Mouse (Mus musculus) heart, postnatal 0 days (tissue): ENCODE results near the gene Pan2. TPM values are rescaled to one million over a fixed set of nuclear protein-coding genes. Genes with fewer than 3 reads are reported as not detected.

Experiments used
- ATAC-seq: fragments of 200-750 bp; cut with Nextera tagmentation; 2 replicates; pipeline ENCODE4 v1.8.0; 2017; ENCODE audit warnings: low read depth, moderate number of reproducible peaks, moderate library complexity; ENCODE audit not compliant: insufficient read depth
- DNase-seq: peaks from one replicate; pipeline ENCODE4 v3.0.0-alpha.2; 2016; ENCODE audit warnings: low spot score
- H3K27ac ChIP-seq: fragments of 300-500 bp; sonication (generic); 2 replicates; pipeline ENCODE4 v1.5.1; 2014; ENCODE audit warnings: low read depth, mild to moderate bottlenecking
- H3K27me3 ChIP-seq: fragments of 300-500 bp; sonication (generic); 2 replicates; pipeline ENCODE4 v1.6.1; 2014; ENCODE audit warnings: low read length, mixed read lengths; ENCODE audit not compliant: control insufficient read depth, insufficient read depth
- H3K36me3 ChIP-seq: fragments of 300-500 bp; sonication (generic); replicated peaks from 2 replicates; pipeline ENCODE4 v1.6.1; 2014; ENCODE audit warnings: low read length, mixed read lengths; ENCODE audit not compliant: control insufficient read depth, insufficient read depth
- H3K4me1 ChIP-seq: fragments of 300-500 bp; sonication (generic); 2 replicates; pipeline ENCODE4 v1.6.1; 2014; ENCODE audit warnings: antibody characterized with exemption; ENCODE audit not compliant: control insufficient read depth, insufficient read depth
- H3K4me2 ChIP-seq: fragments of 300-500 bp; sonication (generic); 2 replicates; pipeline ENCODE4 v1.6.1; 2014; ENCODE audit warnings: low read depth, mild to moderate bottlenecking, low read length, moderate library complexity
- H3K4me3 ChIP-seq: fragments of 300-500 bp; sonication (generic); 2 replicates; pipeline ENCODE4 v1.5.1; 2014; ENCODE audit warnings: low read depth, low read length
- H3K9ac ChIP-seq: fragments of 300-500 bp; sonication (generic); replicated peaks from 2 replicates; pipeline ENCODE4 v1.6.1; 2014; ENCODE audit warnings: low read depth, low read length, mixed read lengths
- H3K9me3 ChIP-seq: fragments of 300-500 bp; sonication (generic); replicated peaks from 2 replicates; pipeline ENCODE4 v1.6.1; 2016; ENCODE audit warnings: low read length; ENCODE audit not compliant: control insufficient read depth
- CTCF ChIP-seq: IDR thresholded peaks from 2 replicates; pipeline ENCODE4 v1.5.1; 2016; ENCODE audit warnings: antibody characterized with exemption, control low read depth, low read depth
- EP300 ChIP-seq: IDR thresholded peaks from 2 replicates; pipeline ENCODE4 v1.6.1; 2016; ENCODE audit warnings: antibody characterized with exemption, low read depth
- WGBS: fragments of 180-500 bp; shearing (Covaris S2); extraction: QIAGEN DNeasy Blood & Tissue Kit; methylation state at CpG from one replicate; pipeline ENCODE4 v1.1.7; 2014; 5-methylcytosine and 5-hydroxymethylcytosine counted together
- polyA plus RNA-seq: library from polyadenylated mRNA; unstranded; fragments of >200 nt; fragmentation: Nextera tagmentation; extraction: Ambion mirVana; gene quantifications from 2 replicates; pipeline ENCODE4 v1.2.1, GENCODE M21; 2015
- total RNA-seq: library from RNA; depleted of rRNA; stranded (reverse); fragments of >200 nt; gene quantifications from 2 replicates; pipeline ENCODE4 v1.2.3, GENCODE M21; 2014; ENCODE audit warnings: low replicate concordance

Pan2 gene
- total and polyA plus RNA-seq, 2 experiments from 2014 or later = 13.4 to 24.1 TPM

- 20% methylated on average over 3 of the region's 3 CpGs for WGBS
Measured at GRCm38 (mm10) chr10:128302357-128302756, 778 bp upstream of the Pan2 start.

DNA sequence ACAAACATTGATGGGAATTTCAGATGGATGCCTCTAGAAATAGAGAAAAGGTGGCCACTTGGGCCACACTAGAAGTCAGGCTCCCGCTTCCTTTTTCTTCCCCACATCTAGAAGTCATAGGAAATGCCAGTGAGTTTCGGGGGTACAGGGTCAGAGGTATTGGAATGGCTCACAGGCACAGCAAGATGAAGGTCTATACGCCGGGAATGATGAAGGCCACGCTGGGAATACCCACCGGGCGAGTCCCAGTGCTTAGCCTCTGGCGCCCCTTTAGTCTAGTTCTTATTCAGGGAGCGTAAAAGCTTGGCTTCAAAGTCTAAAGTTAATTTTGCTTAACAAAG, 380 bp upstream of the Pan2 start:
- Histone ChIP-seq H3K36me3 (0 out of 2 replicates have a peak, but pooled peaks cover 3% of the 10 kb centered on the region), H3K9ac (peak overlapping the region; percentile 77), H3K9me3 (no peaks in the 10 kb centered on the region), H3K27ac (peak overlapping the region; percentile 97), H3K4me2 (peak overlapping the region; percentile 72), H3K4me3 (peak overlapping the region; percentile 64), H3K4me1 (peaks cover 22% of the 10 kb centered on the region), H3K27me3 (no peaks in the 10 kb centered on the region)
- ATAC-seq (peak; percentile 24; the same call in 1 of the 2 replicates), DNase-seq (no peak)
- no peak for TF ChIP-seq CTCF
- no peak for TF ChIP-seq EP300
- 0% methylated on average over 9 of the region's 9 CpGs for WGBS

More at GRCm38 (mm10) chr10:128302357-128302756, 778 bp upstream of the Pan2 start:
- peak overlapping the region; percentile 77 for H3K9ac ChIP-seq
- H3K4me3 ChIP-seq = peak overlapping the region; percentile 64
- DNase-seq = no peak
- no peak for TF ChIP-seq EP300
- TF ChIP-seq CTCF = no peak
- no peak for ATAC-seq
- 0 out of 2 replicates have a peak, but pooled peaks cover 3% of the 10 kb centered on the region for H3K36me3 ChIP-seq
- H3K4me1 ChIP-seq = peaks cover 26% of the 10 kb centered on the region
- H3K27me3 ChIP-seq = no peaks in the 10 kb centered on the region
- no peaks in the 10 kb centered on the region for H3K9me3 ChIP-seq
- peak overlapping the region; percentile 97 for H3K27ac ChIP-seq
- H3K4me2 ChIP-seq = peak overlapping the region; percentile 72

GRCm38 (mm10) chr10:128309654-128310053, 6.5 kb downstream of the Pan2 start:
- 84% methylated on average over 7 of the region's 7 CpGs for WGBS
- ATAC-seq (no peak), DNase-seq (no peak)
- no peaks in the 10 kb centered on the region for H3K9me3 ChIP-seq
- H3K36me3 ChIP-seq = peaks cover 55% of the 10 kb centered on the region
- peak overlapping the region; percentile 61 for H3K27ac ChIP-seq
- no peaks in the 10 kb centered on the region for H3K27me3 ChIP-seq
- no peak overlapping the region for H3K4me3 ChIP-seq
- 0 out of 2 replicates have a peak overlapping the region, but pooled peaks have one; percentile 25 for H3K9ac ChIP-seq
- TF ChIP-seq EP300 = no peak
- no peak for TF ChIP-seq CTCF
- H3K4me1 ChIP-seq = peaks cover 9% of the 10 kb centered on the region; the same call in 1 of the 2 replicates
- no peak overlapping the region for H3K4me2 ChIP-seq

GRCm38 (mm10) chr10:128310177-128310576, 7.0 kb downstream of the Pan2 start:
- WGBS = 20% methylated on average over 11 of the region's 11 CpGs
- H3K36me3 ChIP-seq = peaks cover 61% of the 10 kb centered on the region

GRCm38 (mm10) chr10:128310902-128311301, 7.8 kb downstream of the Pan2 start:
- TF ChIP-seq EP300 (no peak), CTCF (no peak)
- H3K4me3 ChIP-seq = no peak overlapping the region
- H3K4me2 ChIP-seq = peak overlapping the region; percentile 31; the same call in 1 of the 2 replicates
- peaks cover 9% of the 10 kb centered on the region; the same call in 1 of the 2 replicates for H3K4me1 ChIP-seq
- DNase-seq = peak; percentile 30
- peak; percentile 33; the same call in 1 of the 2 replicates for ATAC-seq
- H3K9me3 ChIP-seq = no peaks in the 10 kb centered on the region
- 22% methylated on average over 4 of the region's 4 CpGs for WGBS
- H3K27ac ChIP-seq = peak overlapping the region; percentile 61
- H3K9ac ChIP-seq = peak overlapping the region; percentile 25; the same call in 1 of the 2 replicates
- H3K36me3 ChIP-seq = peaks cover 68% of the 10 kb centered on the region
- no peaks in the 10 kb centered on the region for H3K27me3 ChIP-seq

More at GRCm38 (mm10) chr10:128310177-128310576, 7.0 kb downstream of the Pan2 start:
- peak overlapping the region; percentile 31 for H3K4me2 ChIP-seq
- peak overlapping the region; percentile 61 for H3K27ac ChIP-seq
- no peaks in the 10 kb centered on the region for H3K9me3 ChIP-seq
- ATAC-seq (0 out of 2 replicates have a peak, but pooled peaks have one; percentile 50), DNase-seq (peak; percentile 56)
- H3K4me3 ChIP-seq = no peak overlapping the region
- peak overlapping the region; percentile 25; the same call in 1 of the 2 replicates for H3K9ac ChIP-seq
- no peaks in the 10 kb centered on the region for H3K27me3 ChIP-seq
- H3K4me1 ChIP-seq = peaks cover 9% of the 10 kb centered on the region; the same call in 1 of the 2 replicates
- TF ChIP-seq EP300 (no peak), CTCF (no peak)
